Mouse (Mus musculus) sigmoid colon, adult 10 weeks (tissue): Measurements from ENCODE around the gene Hacd2. TPM values are rescaled to one million over a fixed set of nuclear protein-coding genes. Genes with fewer than 3 reads are reported as not detected.

Source experiments
- polyA plus RNA-seq: library from polyadenylated mRNA; stranded (reverse); fragments of 350-450 nt; fragmentation: Illumina TruSeq; extraction: RNeasy Lipid Tissue Mini Kit (QIAGEN cat#74804); gene quantifications from one replicate; pipeline ENCODE4 v1.2.3, GENCODE M21; 2014; ENCODE audit warnings: low read depth, low replicate concordance

Gene Hacd2
- polyA plus RNA-seq = 116 TPM

DNA sequence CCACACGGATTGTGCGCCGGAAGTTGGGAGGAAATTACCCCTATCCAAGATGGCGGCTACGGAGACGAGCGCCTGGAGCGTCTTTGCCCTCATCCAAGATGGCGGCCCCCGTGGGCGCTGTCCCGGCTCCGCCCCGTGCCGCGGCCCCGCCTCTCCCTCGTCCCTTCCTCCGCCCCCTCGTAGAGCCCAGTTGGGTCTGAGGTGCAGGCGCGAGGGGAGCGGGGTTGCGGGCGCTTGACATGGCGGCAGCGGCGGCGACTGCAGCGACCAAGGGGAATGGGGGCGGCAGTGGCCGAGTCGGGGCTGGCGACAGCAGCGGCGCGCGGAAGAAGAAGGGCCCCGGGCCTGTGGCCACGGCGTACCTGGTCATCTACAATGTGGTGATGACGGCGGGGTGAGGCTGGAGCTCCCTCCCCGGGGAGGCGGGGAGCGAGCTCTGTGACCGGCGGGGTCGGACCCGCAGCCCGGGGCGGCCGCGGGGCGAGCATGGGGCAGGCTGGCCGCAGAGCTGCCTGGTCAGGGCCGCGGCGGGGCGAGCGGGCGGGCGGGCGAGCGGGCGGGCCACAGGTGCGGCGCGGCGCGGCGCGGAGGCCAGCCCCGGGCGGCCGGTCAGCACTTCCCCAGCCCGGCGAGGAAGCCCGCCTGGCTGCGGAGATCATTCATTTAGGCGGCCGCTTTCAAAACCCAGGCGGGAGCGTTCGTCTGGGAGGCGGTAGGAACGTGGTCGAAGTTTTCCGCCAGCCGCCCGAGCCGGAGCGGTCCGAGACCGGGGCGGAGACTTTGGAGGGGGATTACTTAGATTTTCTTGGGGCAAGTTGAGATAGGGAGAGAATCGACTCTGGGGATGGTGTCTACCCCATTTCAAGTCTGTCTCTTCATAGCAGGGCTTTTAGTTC lies at the start of gene Hacd2:
TSS of gene Hacd2 (plus strand) at position 187 of the 896 bp plus-strand sequence.

DNA sequence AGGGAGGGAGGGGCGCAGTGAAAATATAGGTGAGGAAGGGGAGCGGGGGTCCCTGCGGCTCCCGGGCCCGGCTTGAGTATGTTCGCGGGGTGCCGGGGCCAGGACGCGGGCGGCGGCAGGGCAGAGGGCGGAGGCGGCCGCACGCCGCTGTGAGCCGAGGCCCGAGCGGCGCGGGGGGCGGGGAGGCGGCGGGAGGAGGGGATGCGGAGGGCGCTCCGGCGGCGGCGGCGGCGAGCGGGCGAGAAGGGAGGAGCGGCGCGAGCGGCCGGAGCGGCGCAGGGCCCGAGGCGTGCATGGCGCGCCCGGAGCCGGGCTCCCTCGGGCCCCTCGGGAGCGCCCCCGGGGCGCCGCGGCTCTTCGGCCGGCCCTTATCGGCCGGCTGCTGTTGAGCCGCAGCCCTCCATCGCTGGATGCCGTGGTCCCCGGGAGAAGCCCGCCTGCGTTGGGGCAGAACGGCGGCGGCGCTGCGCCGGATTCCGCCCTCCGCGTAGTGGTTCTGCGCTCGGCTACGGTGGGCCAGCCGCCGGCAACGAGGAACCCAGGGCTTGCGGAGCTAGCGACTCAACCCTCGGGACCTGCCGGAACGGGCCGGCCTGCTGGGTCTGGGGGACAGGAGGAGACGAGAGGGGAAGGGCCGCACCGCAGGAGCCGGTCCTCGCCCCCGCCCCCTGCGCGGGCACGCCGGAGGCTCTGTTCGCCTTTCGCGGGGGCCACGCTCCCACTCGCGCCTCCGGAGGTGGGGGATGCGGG lies 132.6 kb downstream of the Hacd2 start, which contains the start of gene Adcy5:
TSS of gene Adcy5 (plus strand) at position 237 of the 750 bp plus-strand sequence.

Other genes with a start within 250 kb of the Hacd2 start
- gene Adcy5, start 132.4 kb downstream of the Hacd2 start, polyA plus RNA-seq = 2.3 TPM